Mouse (Mus musculus) neural tube, embryonic 13.5 days (tissue): Measurements from ENCODE around the gene Prmt7. TPM values are rescaled to one million over a fixed set of nuclear protein-coding genes. Genes with fewer than 3 reads are reported as not detected.
"Not testable (repeated sequence)": the region's sequence is repeated elsewhere in the genome, so short reads cannot be mapped to it uniquely, and the experiment has no call there.

Source experiments
- ATAC-seq: fragments of 200-750 bp; cut with Nextera tagmentation; 2 replicates; pipeline ENCODE4 v1.8.0; 2017; ENCODE audit warnings: low read depth, mild to moderate bottlenecking, moderate TSS enrichment, moderate library complexity
- H3K27ac ChIP-seq: fragments of 300-500 bp; sonication (generic); replicated peaks from 2 replicates; pipeline ENCODE4 v1.5.1; 2015; ENCODE audit warnings: moderate library complexity, mild to moderate bottlenecking, inconsistent platforms
- H3K27me3 ChIP-seq: fragments of 300-500 bp; sonication (generic); 2 replicates; pipeline ENCODE4 v1.6.1; 2015; ENCODE audit warnings: mild to moderate bottlenecking, inconsistent platforms
- H3K36me3 ChIP-seq: fragments of 300-500 bp; sonication (generic); 2 replicates; pipeline ENCODE4 v1.6.1; 2015; ENCODE audit warnings: mild to moderate bottlenecking, inconsistent platforms
- H3K4me1 ChIP-seq: fragments of 300-500 bp; sonication (generic); replicated peaks from 2 replicates; pipeline ENCODE4 v1.6.1; 2015; ENCODE audit warnings: inconsistent platforms
- H3K4me2 ChIP-seq: fragments of 300-500 bp; sonication (generic); 2 replicates; pipeline ENCODE4 v1.6.1; 2015; ENCODE audit warnings: inconsistent platforms, mild to moderate bottlenecking, moderate library complexity
- H3K4me3 ChIP-seq: fragments of 300-500 bp; sonication (generic); 2 replicates; pipeline ENCODE4 v1.5.1; 2015; ENCODE audit warnings: mild to moderate bottlenecking, inconsistent platforms
- H3K9ac ChIP-seq: fragments of 300-500 bp; sonication (generic); 2 replicates; pipeline ENCODE4 v1.6.1; 2015; ENCODE audit warnings: moderate library complexity, mild to moderate bottlenecking, inconsistent platforms
- H3K9me3 ChIP-seq: fragments of 300-500 bp; sonication (generic); 2 replicates; pipeline ENCODE4 v1.6.1; 2016; ENCODE audit warnings: inconsistent platforms
- WGBS: fragments of 180-500 bp; shearing (Covaris S2); methylation state at CpG from one replicate; pipeline ENCODE4 v1.1.7; 2015; 5-methylcytosine and 5-hydroxymethylcytosine counted together
- polyA plus RNA-seq: library from polyadenylated mRNA; unstranded; fragments of >200 nt; fragmentation: Nextera tagmentation; extraction: Ambion mirVana; gene quantifications from 2 replicates; pipeline ENCODE4 v1.2.1, GENCODE M21; 2015

Gene Prmt7
- polyA plus RNA-seq, 1 experiment from 2014 or later, result 58.5 TPM

GRCm38 (mm10) chr8:106186394-106186793 lies 24.3 kb upstream of the Prmt7 start:
- Histone ChIP-seq H3K9ac (no peak overlapping the region), H3K4me1 (no peaks in the 10 kb centered on the region), H3K4me2 (no peak overlapping the region), H3K27me3 (no peaks in the 10 kb centered on the region), H3K27ac (no peak overlapping the region), H3K36me3 (peaks cover 68% of the 10 kb centered on the region), H3K4me3 (no peak overlapping the region), H3K9me3 (no peaks in the 10 kb centered on the region)
- no peak for ATAC-seq
- WGBS, result 96% methylated on average over 3 of the region's 3 CpGs

- ATAC-seq, result no peak
- H3K36me3 ChIP-seq, result peaks cover 71% of the 10 kb centered on the region
- WGBS, result 96% methylated on average over 4 of the region's 4 CpGs
- H3K27ac ChIP-seq, result no peak overlapping the region
- no peaks in the 10 kb centered on the region for H3K27me3 ChIP-seq
- no peaks in the 10 kb centered on the region for H3K4me1 ChIP-seq
- no peak overlapping the region for H3K9ac ChIP-seq
- H3K4me3 ChIP-seq, result no peak overlapping the region
- no peaks in the 10 kb centered on the region for H3K9me3 ChIP-seq
- no peak overlapping the region for H3K4me2 ChIP-seq
Observed at GRCm38 (mm10) chr8:106189162-106189561, 21.6 kb upstream of the Prmt7 start.

- Histone ChIP-seq H3K27ac (no peak overlapping the region), H3K27me3 (no peaks in the 10 kb centered on the region), H3K9me3 (no peaks in the 10 kb centered on the region), H3K4me3 (no peak overlapping the region), H3K9ac (no peak overlapping the region), H3K4me1 (no peaks in the 10 kb centered on the region), H3K36me3 (peaks cover 85% of the 10 kb centered on the region), H3K4me2 (no peak overlapping the region)
- WGBS, result 91% methylated on average over 5 of the region's 5 CpGs
- ATAC-seq, result no peak
Observed at GRCm38 (mm10) chr8:106191639-106192038, 19.1 kb upstream of the Prmt7 start.

GRCm38 (mm10) chr8:106193162-106193561 lies 17.6 kb upstream of the Prmt7 start:
- no peak overlapping the region for H3K27ac ChIP-seq
- H3K9ac ChIP-seq, result no peak overlapping the region
- no peak for ATAC-seq
- no peaks in the 10 kb centered on the region for H3K4me1 ChIP-seq
- H3K9me3 ChIP-seq, result no peaks in the 10 kb centered on the region
- no peak overlapping the region for H3K4me3 ChIP-seq
- H3K27me3 ChIP-seq, result no peaks in the 10 kb centered on the region
- 93% methylated on average over 6 of the region's 6 CpGs for WGBS
- H3K36me3 ChIP-seq, result peaks cover 85% of the 10 kb centered on the region
- H3K4me2 ChIP-seq, result no peak overlapping the region

GRCm38 (mm10) chr8:106194062-106194461 lies 16.7 kb upstream of the Prmt7 start:
- H3K4me3 ChIP-seq, result no peak overlapping the region
- H3K4me2 ChIP-seq, result no peak overlapping the region
- no peak for ATAC-seq
- no peaks in the 10 kb centered on the region for H3K9me3 ChIP-seq
- H3K4me1 ChIP-seq, result no peaks in the 10 kb centered on the region
- WGBS, result 94% methylated on average over 5 of the region's 5 CpGs
- no peaks in the 10 kb centered on the region for H3K27me3 ChIP-seq
- H3K36me3 ChIP-seq, result peaks cover 88% of the 10 kb centered on the region
- H3K9ac ChIP-seq, result no peak overlapping the region
- no peak overlapping the region for H3K27ac ChIP-seq

GRCm38 (mm10) chr8:106198741-106199140 lies 12.0 kb upstream of the Prmt7 start:
- Histone ChIP-seq H3K4me3 (no peak overlapping the region), H3K27ac (no peak overlapping the region), H3K4me1 (no peaks in the 10 kb centered on the region), H3K9me3 (no peaks in the 10 kb centered on the region), H3K4me2 (no peak overlapping the region), H3K36me3 (peaks cover 90% of the 10 kb centered on the region), H3K9ac (no peak overlapping the region), H3K27me3 (no peaks in the 10 kb centered on the region)
- ATAC-seq, result no peak; the same call in 1 of the 2 replicates
- 10% methylated on average over 1 of the region's 1 CpGs for whole genome bisulfite sequencing

GRCm38 (mm10) chr8:106199596-106199995 lies 11.1 kb upstream of the Prmt7 start:
- H3K9ac ChIP-seq, H3K4me3 ChIP-seq, H3K27ac ChIP-seq, ATAC-seq, H3K4me2 ChIP-seq, H3K27me3 ChIP-seq, H3K9me3 ChIP-seq, H3K4me1 ChIP-seq: not testable (repeated sequence)
- WGBS, result 88% methylated on average over 3 of the region's 3 CpGs
- peaks cover 91% of the 10 kb centered on the region for H3K36me3 ChIP-seq

GRCm38 (mm10) chr8:106210035-106210731 lies 553 bp upstream of the Prmt7 start:
- H3K9me3 ChIP-seq, result no peaks in the 10 kb centered on the region
- H3K4me1 ChIP-seq, result peaks cover 26% of the 10 kb centered on the region
- peak overlapping the region; percentile 91 for H3K4me2 ChIP-seq
- H3K9ac ChIP-seq, result peak overlapping the region; percentile 92
- H3K27ac ChIP-seq, result peak overlapping the region; percentile 91
- H3K27me3 ChIP-seq, result no peaks in the 10 kb centered on the region
- WGBS, result 1% methylated on average over 35 of the region's 35 CpGs
- peaks cover 51% of the 10 kb centered on the region for H3K36me3 ChIP-seq
- ATAC-seq, result peak; percentile 80
- H3K4me3 ChIP-seq, result peak overlapping the region; percentile 79

- H3K9ac ChIP-seq, result peak overlapping the region; percentile 92
- no peaks in the 10 kb centered on the region for H3K9me3 ChIP-seq
- peak overlapping the region; percentile 91 for H3K27ac ChIP-seq
- peak overlapping the region; percentile 91 for H3K4me2 ChIP-seq
- peaks cover 26% of the 10 kb centered on the region for H3K4me1 ChIP-seq
- WGBS, result 5% methylated on average over 13 of the region's 13 CpGs
- peak overlapping the region; percentile 79 for H3K4me3 ChIP-seq
- H3K27me3 ChIP-seq, result no peaks in the 10 kb centered on the region
- peaks cover 57% of the 10 kb centered on the region for H3K36me3 ChIP-seq
- peak; percentile 11; the same call in 1 of the 2 replicates for ATAC-seq
Observed at GRCm38 (mm10) chr8:106211421-106211820, 685 bp downstream of the Prmt7 start.

GRCm38 (mm10) chr8:106213959-106214358 lies 3.2 kb downstream of the Prmt7 start:
- H3K27ac ChIP-seq, result no peak overlapping the region
- H3K27me3 ChIP-seq, result no peaks in the 10 kb centered on the region
- peaks cover 59% of the 10 kb centered on the region for H3K36me3 ChIP-seq
- H3K9ac ChIP-seq, result no peak overlapping the region
- 91% methylated on average over 3 of the region's 3 CpGs for WGBS
- H3K4me1 ChIP-seq, result peaks cover 21% of the 10 kb centered on the region
- H3K9me3 ChIP-seq, result no peaks in the 10 kb centered on the region
- no peak for ATAC-seq
- no peak overlapping the region for H3K4me2 ChIP-seq
- H3K4me3 ChIP-seq, result no peak overlapping the region

- no peaks in the 10 kb centered on the region for H3K9me3 ChIP-seq
- H3K9ac ChIP-seq, result no peak overlapping the region
- H3K27ac ChIP-seq, result no peak overlapping the region
- no peak overlapping the region for H3K4me3 ChIP-seq
- ATAC-seq, result no peak
- 90% methylated on average over 3 of the region's 3 CpGs for WGBS
- H3K4me1 ChIP-seq, result no peaks in the 10 kb centered on the region
- no peaks in the 10 kb centered on the region for H3K27me3 ChIP-seq
- peaks cover 91% of the 10 kb centered on the region for H3K36me3 ChIP-seq
- H3K4me2 ChIP-seq, result no peak overlapping the region
Observed at GRCm38 (mm10) chr8:106219620-106220019, 8.9 kb downstream of the Prmt7 start.

GRCm38 (mm10) chr8:106226589-106226988 lies 15.9 kb downstream of the Prmt7 start:
- no peak for ATAC-seq
- Histone ChIP-seq H3K36me3 (peaks cover 83% of the 10 kb centered on the region), H3K4me3 (no peak overlapping the region), H3K9me3 (no peaks in the 10 kb centered on the region), H3K9ac (no peak overlapping the region), H3K27me3 (no peaks in the 10 kb centered on the region), H3K4me1 (no peaks in the 10 kb centered on the region), H3K27ac (no peak overlapping the region), H3K4me2 (no peak overlapping the region)
- 49% methylated on average over 9 of the region's 9 CpGs for whole genome bisulfite sequencing

- no peak overlapping the region for H3K9ac ChIP-seq
- no peak overlapping the region for H3K4me2 ChIP-seq
- H3K27me3 ChIP-seq, result no peaks in the 10 kb centered on the region
- peaks cover 72% of the 10 kb centered on the region for H3K36me3 ChIP-seq
- H3K4me3 ChIP-seq, result no peak overlapping the region
- H3K4me1 ChIP-seq, result no peaks in the 10 kb centered on the region
- WGBS, result 84% methylated on average over 7 of the region's 7 CpGs
- no peaks in the 10 kb centered on the region for H3K9me3 ChIP-seq
- no peak overlapping the region for H3K27ac ChIP-seq
- no peak for ATAC-seq
Observed at GRCm38 (mm10) chr8:106231536-106231935, 20.8 kb downstream of the Prmt7 start.
